Mouse (Mus musculus) T-helper 1 cell (primary cell): ENCODE data around the gene Mamdc4.

ENCODE experiments used
- in situ Hi-C: fragments of 300-600 bp; cut with MboI, MseI; formaldehyde crosslinking; loops from one replicate; pipeline ENCODE4 v1.15.1; 2025; ENCODE audit warnings: high pct_unique_total_duplicates

Gene Mamdc4

GRCm38 (mm10) chr2:25574579-25575431, at the start of gene Mamdc4, which contains the start of gene Phpt1:
Mamdc4 (minus strand) TSS chr2:25574845.
Phpt1 (minus strand) TSS chr2:25575224.
- in situ Hi-C loops, result no loop called here

- in situ Hi-C loops, result no loop called here
Measured at GRCm38 (mm10) chr2:25621229-25622200, 46.9 kb upstream of the Mamdc4 start, which contains the start of gene Tmem141. Tmem141 (minus strand) TSS chr2:25622005.

- in situ Hi-C loops, result no loop called here
Measured at GRCm38 (mm10) chr2:25620852-25621228, 46.2 kb upstream of the Mamdc4 start.

GRCm38 (mm10) chr2:25620386-25620785, 45.7 kb upstream of the Mamdc4 start:
- in situ Hi-C loops, result no loop called here

GRCm38 (mm10) chr2:25617578-25617977, 42.9 kb upstream of the Mamdc4 start, which contains the start of gene Ccdc183:
Ccdc183 (minus strand) TSS chr2:25617678.
- in situ Hi-C loops, result no loop called here

GRCm38 (mm10) chr2:25616398-25616797, 41.8 kb upstream of the Mamdc4 start:
- in situ Hi-C loops, result no loop called here

- in situ Hi-C loops, result no loop called here
Measured at GRCm38 (mm10) chr2:25608671-25609070, 34.0 kb upstream of the Mamdc4 start.

- in situ Hi-C loops, result no loop called here
Measured at GRCm38 (mm10) chr2:25607761-25608622, 33.3 kb upstream of the Mamdc4 start, which contains the start of gene Rabl6. Rabl6 (minus strand) TSS chr2:25608521.

GRCm38 (mm10) chr2:25602526-25602925, 27.9 kb upstream of the Mamdc4 start:
- in situ Hi-C loops, result no loop called here

- in situ Hi-C loops, result no loop called here
Measured at GRCm38 (mm10) chr2:25600037-25600436, 25.4 kb upstream of the Mamdc4 start.

- in situ Hi-C loops, result no loop called here
Measured at GRCm38 (mm10) chr2:25598749-25599148, 24.1 kb upstream of the Mamdc4 start.

- in situ Hi-C loops, result no loop called here
Measured at GRCm38 (mm10) chr2:25596765-25597510, 22.3 kb upstream of the Mamdc4 start.

GRCm38 (mm10) chr2:25591863-25592262, 17.2 kb upstream of the Mamdc4 start:
- in situ Hi-C loops, result no loop called here

GRCm38 (mm10) chr2:25588227-25588907, 13.7 kb upstream of the Mamdc4 start:
- in situ Hi-C loops, result no loop called here

GRCm38 (mm10) chr2:25587290-25587689, 12.6 kb upstream of the Mamdc4 start:
- in situ Hi-C loops, result no loop called here

GRCm38 (mm10) chr2:25585601-25586000, 11.0 kb upstream of the Mamdc4 start:
- in situ Hi-C loops, result no loop called here

GRCm38 (mm10) chr2:25584856-25585255, 10.2 kb upstream of the Mamdc4 start:
- in situ Hi-C loops, result no loop called here

- in situ Hi-C loops, result no loop called here
Measured at GRCm38 (mm10) chr2:25584152-25584551, 9.5 kb upstream of the Mamdc4 start.

GRCm38 (mm10) chr2:25583571-25583970, 8.9 kb upstream of the Mamdc4 start:
- in situ Hi-C loops, result no loop called here

- in situ Hi-C loops, result no loop called here
Measured at GRCm38 (mm10) chr2:25583120-25583481, 8.5 kb upstream of the Mamdc4 start.
